Mouse (Mus musculus) MEL (cell line): ENCODE measurements around the gene Sgsm2.

Experiments
- CTCF ChIP-seq, 3 experiments: IDR thresholded peaks in 2 of 3; conservative IDR thresholded peaks in 1 of 3; 2 replicates each; pipeline ENCODE4 v1.5.1; 2011 to 2012; ENCODE audit warnings: low read length in 3 of 3, low read depth in 2 of 3, mild to moderate bottlenecking in 2 of 3, improper control_type of control experiment in 1 of 3, inconsistent platforms in 1 of 3, mixed read lengths in 1 of 3, moderate library complexity in 1 of 3; ENCODE audit not compliant: control insufficient read depth in 1 of 3, insufficient read depth in 1 of 3, poor library complexity in 1 of 3, severe bottlenecking in 1 of 3
- ELF1 ChIP-seq: IDR thresholded peaks from 2 replicates; pipeline ENCODE4 v1.6.1; 2014; ENCODE audit warnings: low read depth, mild to moderate bottlenecking, inconsistent platforms, low read length, improper control_type of control experiment, moderate library complexity
- EP300 ChIP-seq, 2 experiments: IDR thresholded peaks; 2 replicates each; pipeline ENCODE4 v1.6.1; 2011; ENCODE audit warnings: improper control_type of control experiment in 2 of 2, low read length in 2 of 2, low read depth in 1 of 2, mild to moderate bottlenecking in 1 of 2
- ETS1 ChIP-seq: IDR thresholded peaks from 2 replicates; pipeline ENCODE4 v1.6.1; 2012; ENCODE audit warnings: low read depth, mild to moderate bottlenecking, inconsistent platforms, low read length, improper control_type of control experiment, moderate library complexity
- GABPA ChIP-seq: IDR thresholded peaks from 2 replicates; pipeline ENCODE4 v1.6.1; 2012; ENCODE audit warnings: low read depth, mild to moderate bottlenecking, inconsistent platforms, low read length, improper control_type of control experiment, moderate library complexity
- GATA1 ChIP-seq: IDR thresholded peaks from 2 replicates; pipeline ENCODE4 v1.6.1; 2011; ENCODE audit warnings: low read depth, low read length, improper control_type of control experiment
- MAFK ChIP-seq: IDR thresholded peaks from 2 replicates; pipeline ENCODE4 v1.6.1; 2011; ENCODE audit warnings: low read depth, mild to moderate bottlenecking, low read length, improper control_type of control experiment, borderline replicate concordance
- MYB ChIP-seq: IDR thresholded peaks from 2 replicates; pipeline ENCODE4 v1.6.1; 2011; ENCODE audit warnings: mild to moderate bottlenecking, low read depth, low read length, improper control_type of control experiment
- POLR2A ChIP-seq, 2 experiments: IDR thresholded peaks; 2 replicates each; pipeline ENCODE4 v1.6.1; 2011 to 2012; ENCODE audit warnings: low read length in 2 of 2, mild to moderate bottlenecking in 2 of 2, control low read depth in 1 of 2, improper control_type of control experiment in 1 of 2, low read depth in 1 of 2, moderate library complexity in 1 of 2; ENCODE audit not compliant: control insufficient read depth in 1 of 2, insufficient read depth in 1 of 2, poor library complexity in 1 of 2
- POLR2AphosphoS2 ChIP-seq: IDR thresholded peaks from 2 replicates; pipeline ENCODE4 v1.6.1; 2011; ENCODE audit warnings: low read length, improper control_type of control experiment
- POLR2AphosphoS5 ChIP-seq: IDR thresholded peaks from 2 replicates; pipeline ENCODE4 v1.6.1; 2012; ENCODE audit warnings: low read depth, borderline replicate concordance, mild to moderate bottlenecking, inconsistent platforms, low read length, moderate library complexity, mixed read lengths
- SIN3A ChIP-seq: IDR thresholded peaks from 2 replicates; pipeline ENCODE4 v1.6.1; 2012; ENCODE audit warnings: low read length, improper control_type of control experiment, inconsistent platforms
- ZC3H11A ChIP-seq: IDR thresholded peaks from 2 replicates; pipeline ENCODE4 v1.6.1; 2012; ENCODE audit warnings: low read depth, mild to moderate bottlenecking, inconsistent platforms, low read length, improper control_type of control experiment
- ZKSCAN1 ChIP-seq: IDR thresholded peaks from 2 replicates; pipeline ENCODE4 v1.6.1; 2012; ENCODE audit warnings: low read depth, mild to moderate bottlenecking, inconsistent platforms, low read length, improper control_type of control experiment, moderate library complexity

DNA sequence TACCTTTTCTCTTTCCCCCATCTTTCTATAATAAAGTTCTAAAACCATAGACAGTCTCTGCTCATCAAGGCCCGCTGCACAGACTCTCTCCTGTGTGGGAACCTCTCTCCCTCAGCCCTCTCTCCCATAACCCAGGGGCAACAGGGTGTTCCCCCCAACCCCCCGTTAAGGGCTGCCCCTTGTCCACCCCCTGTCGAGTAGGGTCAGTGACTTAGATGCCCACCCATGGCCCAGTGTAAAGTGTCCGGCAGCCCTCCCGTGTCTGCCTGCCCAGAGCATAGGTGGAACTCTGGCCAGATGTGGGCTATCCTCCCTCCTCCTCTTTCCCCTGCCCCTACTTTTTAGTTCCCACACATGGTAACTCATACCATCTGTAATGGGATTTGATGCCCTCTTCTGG lies 85.3 kb downstream of the Sgsm2 start:
- TF ChIP-seq MAFK, result no peak
- TF ChIP-seq CTCF (IDR thresholded peaks at IDR 0.05 in 2 of 3, conservative IDR thresholded peaks at IDR 0.05 in 1 of 3; ENCODE audit: control insufficient read depth in 1 of 3, insufficient read depth in 1 of 3, low read depth in 2 of 3, low read length in 3 of 3, poor library complexity in 1 of 3, severe bottlenecking in 1 of 3), result no peak
- TF ChIP-seq MYB, result no peak
- TF ChIP-seq ZC3H11A, result no peak
- no peak for TF ChIP-seq ELF1
- TF ChIP-seq ZKSCAN1, result no peak
- no peak for TF ChIP-seq GATA1
- no peak for TF ChIP-seq POLR2A (IDR thresholded peaks at IDR 0.05; ENCODE audit: control insufficient read depth in 1 of 2, insufficient read depth in 1 of 2, low read depth in 1 of 2, low read length in 2 of 2, poor library complexity in 1 of 2)
- no peak for TF ChIP-seq SIN3A
- no peak for TF ChIP-seq GABPA
- TF ChIP-seq EP300 (IDR thresholded peaks at IDR 0.05; ENCODE audit: low read depth in 1 of 2, low read length in 2 of 2), result no peak
- TF ChIP-seq POLR2AphosphoS2, result no peak
- TF ChIP-seq POLR2AphosphoS5, result no peak
- no peak for TF ChIP-seq ETS1
